Mouse (Mus musculus) liver, embryonic 16.5 days (tissue): Measurements from ENCODE around the gene Cdk1. TPM values are rescaled to one million over a fixed set of nuclear protein-coding genes. Genes with fewer than 3 reads are reported as not detected.

Source experiments
- ATAC-seq: fragments of 200-750 bp; cut with Nextera tagmentation; 2 replicates; pipeline ENCODE4 v1.8.0; 2017; ENCODE audit warnings: low read depth, mild to moderate bottlenecking, moderate number of reproducible peaks, moderate library complexity
- H3K27ac ChIP-seq: fragments of 300-500 bp; sonication (generic); 2 replicates; pipeline ENCODE4 v1.5.1; 2014; ENCODE audit warnings: mild to moderate bottlenecking, low read length
- H3K27me3 ChIP-seq: fragments of 300-500 bp; sonication (generic); 2 replicates; pipeline ENCODE4 v1.6.1; 2014; ENCODE audit warnings: low read depth, low read length, mixed read lengths; ENCODE audit not compliant: control insufficient read depth, insufficient read depth
- H3K36me3 ChIP-seq: fragments of 300-500 bp; sonication (generic); 2 replicates; pipeline ENCODE4 v1.6.1; 2014; ENCODE audit warnings: mild to moderate bottlenecking; ENCODE audit not compliant: control insufficient read depth, insufficient read depth
- H3K4me1 ChIP-seq: fragments of 300-500 bp; sonication (generic); 2 replicates; pipeline ENCODE4 v1.6.1; 2014; ENCODE audit warnings: low read depth, low read length, mixed read lengths; ENCODE audit not compliant: control insufficient read depth
- H3K4me2 ChIP-seq: fragments of 300-500 bp; sonication (generic); 2 replicates; pipeline ENCODE4 v1.6.1; 2014; ENCODE audit warnings: low read depth, low read length, mixed read lengths
- H3K4me3 ChIP-seq: fragments of 300-500 bp; sonication (generic); 2 replicates; pipeline ENCODE4 v1.5.1; 2014; ENCODE audit warnings: low read depth, mild to moderate bottlenecking, low read length
- H3K9ac ChIP-seq: fragments of 300-500 bp; sonication (generic); 2 replicates; pipeline ENCODE4 v1.6.1; 2014; ENCODE audit warnings: low read depth, low read length
- H3K9me3 ChIP-seq: fragments of 300-500 bp; sonication (generic); replicated peaks from 2 replicates; pipeline ENCODE4 v1.6.1; 2016; ENCODE audit warnings: low read length; ENCODE audit not compliant: control insufficient read depth
- WGBS: fragments of 180-500 bp; shearing (Covaris S2); extraction: QIAGEN DNeasy Blood & Tissue Kit; methylation state at CpG from one replicate; pipeline ENCODE4 v1.1.7; 2014; ENCODE audit not compliant: insufficient replicate concordance; 5-methylcytosine and 5-hydroxymethylcytosine counted together
- polyA plus RNA-seq: library from polyadenylated mRNA; unstranded; fragments of >200 nt; fragmentation: Nextera tagmentation; extraction: Ambion mirVana; gene quantifications from 2 replicates; pipeline ENCODE4 v1.2.1, GENCODE M21; 2015

The Cdk1 gene
- polyA plus RNA-seq, 1 experiment from 2014 or later: 254 TPM

GRCm38 (mm10) chr10:69335195-69335536 is 17.6 kb downstream of the Cdk1 start:
- Histone ChIP-seq H3K27ac (no peak overlapping the region), H3K36me3 (peaks cover 58% of the 10 kb centered on the region), H3K9me3 (no peaks in the 10 kb centered on the region), H3K27me3 (no peaks in the 10 kb centered on the region), H3K4me2 (no peak overlapping the region), H3K4me1 (no peaks in the 10 kb centered on the region), H3K9ac (no peak overlapping the region), H3K4me3 (no peak overlapping the region)
- ATAC-seq: no peak
- WGBS: 82% methylated on average over 7 of the region's 7 CpGs

GRCm38 (mm10) chr10:69334271-69335194 is 18.2 kb downstream of the Cdk1 start:
- H3K4me1 ChIP-seq: no peaks in the 10 kb centered on the region
- no peaks in the 10 kb centered on the region for H3K9me3 ChIP-seq
- no peak overlapping the region for H3K4me3 ChIP-seq
- no peak overlapping the region for H3K27ac ChIP-seq
- H3K4me2 ChIP-seq: no peak overlapping the region
- no peaks in the 10 kb centered on the region for H3K27me3 ChIP-seq
- peaks cover 51% of the 10 kb centered on the region for H3K36me3 ChIP-seq
- ATAC-seq: no peak
- WGBS: 78% methylated on average over 16 of the region's 16 CpGs
- no peak overlapping the region for H3K9ac ChIP-seq

- 81% methylated on average over 11 of the region's 11 CpGs for WGBS
- ATAC-seq: no peak
- Histone ChIP-seq H3K27me3 (no peaks in the 10 kb centered on the region), H3K9me3 (no peaks in the 10 kb centered on the region), H3K4me1 (peaks cover 5% of the 10 kb centered on the region), H3K9ac (no peak overlapping the region), H3K4me3 (no peak overlapping the region), H3K27ac (no peak overlapping the region), H3K36me3 (peaks cover 39% of the 10 kb centered on the region), H3K4me2 (no peak overlapping the region)
Observed at GRCm38 (mm10) chr10:69333212-69333611, 19.5 kb downstream of the Cdk1 start.

- Histone ChIP-seq H3K36me3 (peaks cover 19% of the 10 kb centered on the region), H3K27me3 (no peaks in the 10 kb centered on the region), H3K4me1 (peaks cover 5% of the 10 kb centered on the region), H3K4me3 (no peak overlapping the region), H3K9me3 (no peaks in the 10 kb centered on the region), H3K9ac (no peak overlapping the region), H3K4me2 (no peak overlapping the region), H3K27ac (no peak overlapping the region)
- ATAC-seq: no peak
- WGBS: 69% methylated on average over 6 of the region's 6 CpGs
Observed at GRCm38 (mm10) chr10:69331231-69331630, 21.5 kb downstream of the Cdk1 start.

GRCm38 (mm10) chr10:69328656-69329046 is 24.1 kb downstream of the Cdk1 start:
- Histone ChIP-seq H3K27me3 (no peaks in the 10 kb centered on the region), H3K4me1 (peaks cover 5% of the 10 kb centered on the region), H3K27ac (no peak overlapping the region), H3K9me3 (no peaks in the 10 kb centered on the region), H3K4me2 (no peak overlapping the region), H3K36me3 (no peaks in the 10 kb centered on the region), H3K4me3 (no peak overlapping the region), H3K9ac (no peak overlapping the region)
- WGBS: 45% methylated on average over 4 of the region's 4 CpGs
- peak; percentile 68 for ATAC-seq

- peaks cover 5% of the 10 kb centered on the region for H3K4me1 ChIP-seq
Observed at GRCm38 (mm10) chr10:69328029-69328655, 24.6 kb downstream of the Cdk1 start.

GRCm38 (mm10) chr10:69327362-69327761 is 25.4 kb downstream of the Cdk1 start:
- no peak for ATAC-seq
- no peaks in the 10 kb centered on the region for H3K9me3 ChIP-seq
- no peak overlapping the region for H3K27ac ChIP-seq
- peaks cover 5% of the 10 kb centered on the region for H3K4me1 ChIP-seq
- no peaks in the 10 kb centered on the region for H3K27me3 ChIP-seq
- no peak overlapping the region for H3K4me2 ChIP-seq
- H3K36me3 ChIP-seq: no peaks in the 10 kb centered on the region
- H3K9ac ChIP-seq: no peak overlapping the region
- no peak overlapping the region for H3K4me3 ChIP-seq
- WGBS: 71% methylated on average over 8 of the region's 8 CpGs

More at GRCm38 (mm10) chr10:69328029-69328655, 24.6 kb downstream of the Cdk1 start:
- Histone ChIP-seq H3K36me3 (no peaks in the 10 kb centered on the region), H3K4me3 (no peak overlapping the region), H3K9me3 (no peaks in the 10 kb centered on the region), H3K27ac (no peak overlapping the region), H3K9ac (no peak overlapping the region), H3K27me3 (no peaks in the 10 kb centered on the region), H3K4me2 (no peak overlapping the region)
- 84% methylated on average over 12 of the region's 12 CpGs for WGBS
- no peak for ATAC-seq

GRCm38 (mm10) chr10:69326433-69326832 is 26.3 kb downstream of the Cdk1 start:
- H3K27ac ChIP-seq: no peak overlapping the region
- no peaks in the 10 kb centered on the region for H3K36me3 ChIP-seq
- no peak overlapping the region for H3K4me3 ChIP-seq
- no peaks in the 10 kb centered on the region for H3K9me3 ChIP-seq
- ATAC-seq: no peak
- WGBS: 68% methylated on average over 3 of the region's 3 CpGs
- peaks cover 5% of the 10 kb centered on the region for H3K4me1 ChIP-seq
- no peaks in the 10 kb centered on the region for H3K27me3 ChIP-seq
- no peak overlapping the region for H3K9ac ChIP-seq
- H3K4me2 ChIP-seq: no peak overlapping the region

- Histone ChIP-seq H3K9me3 (no peaks in the 10 kb centered on the region), H3K4me1 (peaks cover 5% of the 10 kb centered on the region), H3K36me3 (no peaks in the 10 kb centered on the region), H3K27me3 (no peaks in the 10 kb centered on the region), H3K27ac (no peak overlapping the region), H3K4me3 (no peak overlapping the region), H3K9ac (no peak overlapping the region), H3K4me2 (no peak overlapping the region)
- WGBS: 74% methylated on average over 7 of the region's 7 CpGs
- no peak for ATAC-seq
Observed at GRCm38 (mm10) chr10:69324816-69325215, 27.9 kb downstream of the Cdk1 start.
